Mouse (Mus musculus): Measurements from ENCODE around the gene Vps51.

GRCm38 (mm10) chr19:6061021-6061533, 16.0 kb downstream of the Vps51 start, which contains the start of gene Znhit2:
- TF ChIP-seq CTCF (IDR thresholded peaks at IDR 0.05; ENCODE audit: low read depth, low read length) (no peak), GATA1 (IDR thresholded peaks at IDR 0.05; ENCODE audit: borderline replicate concordance, low read length) (no peak), GATA2 (IDR thresholded peaks at IDR 0.05; ENCODE audit: borderline replicate concordance, low read depth, low read length) (no peak)

Measured in G1E (cell line).